Mouse (Mus musculus) 3T3-L1 (cell line): ENCODE data around the gene Tcaim.
"Not testable (repeated sequence)": the region's sequence is repeated elsewhere in the genome, so short reads cannot be mapped to it uniquely, and the experiment has no call there.

Experiments
- DNase-seq: peaks from one replicate; pipeline ENCODE4 v3.0.0-alpha.2; 2015; ENCODE audit warnings: low read depth, low spot score

The Tcaim gene

DNA sequence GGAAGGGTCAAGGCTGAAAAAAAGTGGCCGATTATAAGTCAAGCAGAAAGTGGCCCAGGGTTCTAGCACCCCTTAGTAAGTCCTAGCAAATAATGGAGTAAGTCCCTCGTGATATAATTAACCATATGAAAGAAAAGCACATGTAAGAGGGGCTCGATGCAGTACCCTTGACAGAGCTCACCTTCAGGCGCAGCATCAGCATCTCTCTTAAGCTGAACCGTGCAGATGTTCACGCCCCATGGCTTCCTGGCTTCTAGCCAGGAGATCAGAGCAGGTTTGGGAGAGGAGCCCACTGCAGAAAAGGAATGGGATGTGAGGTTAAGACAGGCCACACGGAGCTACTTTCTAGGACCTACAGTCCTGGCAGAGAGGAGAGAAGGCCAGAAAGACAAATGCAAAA lies 49.2 kb downstream of the Tcaim start:
- DNase-seq = no peak

- not testable (repeated sequence) for DNase-seq
Measured at GRCm38 (mm10) chr9:122855141-122855540, 49.8 kb downstream of the Tcaim start.

GRCm38 (mm10) chr9:122855617-122856016 lies 50.3 kb downstream of the Tcaim start:
- DNase-seq = no peak

DNA sequence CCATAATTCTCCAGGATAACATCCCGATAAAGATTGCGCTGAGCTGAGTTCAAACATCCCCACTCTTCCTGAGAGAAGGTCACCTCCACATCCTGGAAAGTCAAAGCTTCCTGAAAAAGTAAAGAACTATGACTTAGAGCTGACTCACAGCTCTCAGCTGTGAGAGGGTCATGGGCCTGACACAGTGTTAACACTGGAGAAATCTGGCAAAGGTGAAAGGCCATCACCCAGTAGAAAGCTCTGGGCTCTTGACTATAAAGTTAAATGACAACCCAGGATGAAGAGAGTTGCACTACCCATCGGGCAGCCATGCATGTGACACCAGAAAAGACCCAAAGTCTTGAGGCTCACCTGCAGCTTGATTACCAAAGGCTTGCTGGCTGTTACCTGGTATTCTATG lies 51.4 kb downstream of the Tcaim start:
- no peak for DNase-seq

DNA sequence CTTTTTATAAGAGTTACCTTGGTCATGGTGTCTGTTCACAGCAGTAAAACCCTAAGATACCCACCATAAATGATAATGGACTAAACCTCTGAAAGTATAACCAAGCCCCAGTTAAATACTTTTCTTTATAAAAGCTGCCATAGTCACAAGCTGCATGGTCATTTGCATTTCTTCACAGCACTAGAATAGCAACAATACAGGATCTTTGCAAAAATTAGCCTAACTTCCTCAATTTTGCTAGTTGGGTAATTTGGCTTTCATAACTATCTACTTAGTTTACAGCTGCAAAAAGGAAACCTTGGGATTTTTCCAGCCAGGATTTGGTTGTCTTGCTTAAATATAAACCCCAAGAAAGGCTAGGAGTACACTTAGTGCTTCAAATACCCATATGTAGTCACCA lies 55.4 kb downstream of the Tcaim start:
- DNase-seq = no peak

GRCm38 (mm10) chr9:122863731-122864130 lies 58.4 kb downstream of the Tcaim start:
- no peak for DNase-seq

DNA sequence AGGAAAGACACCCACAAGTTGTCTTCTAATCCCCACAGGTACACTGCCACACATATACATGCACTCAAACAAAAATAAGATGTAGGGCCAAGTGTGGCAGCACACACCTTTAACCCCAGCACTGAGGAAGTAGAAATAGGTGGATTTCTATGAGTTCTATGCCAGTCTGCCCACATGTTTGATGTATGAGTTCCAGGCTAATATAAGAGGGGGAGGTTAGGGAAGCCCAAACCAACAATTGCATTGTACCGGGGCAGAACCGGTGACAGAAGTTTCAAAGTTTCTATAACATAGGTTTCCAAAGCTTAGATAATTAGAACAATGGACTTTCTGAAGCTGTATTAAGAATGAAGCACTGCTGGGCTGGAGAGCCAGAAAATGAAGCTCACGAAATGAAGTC lies 59.5 kb downstream of the Tcaim start:
- DNase-seq = peak; percentile 12

GRCm38 (mm10) chr9:122865697-122866166 lies 60.4 kb downstream of the Tcaim start, which contains the start of gene Zfp445:
TSS of gene Zfp445 (minus strand) at chr9:122866006.
- DNase-seq = peak; percentile 89

DNA sequence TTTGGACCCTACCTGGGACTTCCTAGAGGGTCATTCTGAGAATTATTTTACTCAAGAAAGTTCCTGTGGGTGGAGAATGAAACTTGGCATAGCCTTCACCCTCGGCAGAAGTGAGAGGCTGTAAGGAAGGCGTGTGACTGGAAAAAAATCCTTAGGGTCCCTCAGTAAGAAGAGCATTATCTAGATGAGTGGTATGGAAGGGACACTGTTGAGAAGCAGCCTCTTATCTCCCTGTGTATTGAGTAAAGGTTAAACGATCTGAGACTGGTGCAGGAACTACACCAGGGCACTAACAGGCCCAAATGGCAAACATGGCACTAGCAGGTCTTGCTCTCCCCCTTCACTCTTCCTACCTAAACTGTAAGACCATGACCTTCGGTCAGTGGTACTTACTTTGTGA lies 60.9 kb downstream of the Tcaim start:
- DNase-seq = no peak

DNA sequence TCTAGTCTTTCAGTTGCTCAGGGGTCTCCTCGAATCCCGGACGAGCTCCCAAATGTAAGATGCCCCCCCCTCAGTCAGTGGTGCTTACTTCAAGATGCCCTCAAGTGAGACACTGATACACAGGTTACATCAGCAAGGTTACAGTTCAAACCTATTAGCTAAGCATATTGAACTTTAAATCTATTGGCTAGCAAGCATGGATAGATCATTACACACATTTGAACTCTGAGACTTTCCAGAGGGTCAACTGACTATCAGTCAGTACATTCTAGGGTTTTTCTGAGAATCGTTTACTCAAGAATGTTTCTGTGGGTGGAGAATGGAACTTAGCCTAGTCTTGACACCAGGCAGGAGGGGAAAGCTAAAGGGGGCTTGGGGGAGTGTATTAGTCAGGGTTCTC lies 67.3 kb downstream of the Tcaim start:
- no peak for DNase-seq

GRCm38 (mm10) chr9:122874653-122875052 lies 69.3 kb downstream of the Tcaim start:
- peak; percentile 13 for DNase-seq

DNA sequence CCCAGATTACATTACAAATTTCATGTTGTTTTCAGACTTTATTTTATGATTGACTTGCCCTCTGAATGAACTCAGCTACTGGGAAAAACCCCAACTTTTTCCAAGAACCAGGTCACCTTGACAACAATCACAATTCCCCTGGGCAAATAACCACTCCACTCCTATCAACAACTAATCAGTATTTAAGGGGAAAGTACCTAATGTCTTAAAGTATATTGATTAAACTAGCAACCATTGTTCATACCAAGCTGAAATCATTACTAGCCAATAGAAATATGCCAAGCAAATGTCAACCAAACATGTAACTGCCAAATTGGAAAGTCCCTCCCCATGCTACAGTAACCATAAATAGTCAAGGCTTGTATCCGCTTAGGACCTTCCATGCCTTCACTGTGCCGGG lies 69.8 kb downstream of the Tcaim start:
- peak; percentile 10 for DNase-seq

DNA sequence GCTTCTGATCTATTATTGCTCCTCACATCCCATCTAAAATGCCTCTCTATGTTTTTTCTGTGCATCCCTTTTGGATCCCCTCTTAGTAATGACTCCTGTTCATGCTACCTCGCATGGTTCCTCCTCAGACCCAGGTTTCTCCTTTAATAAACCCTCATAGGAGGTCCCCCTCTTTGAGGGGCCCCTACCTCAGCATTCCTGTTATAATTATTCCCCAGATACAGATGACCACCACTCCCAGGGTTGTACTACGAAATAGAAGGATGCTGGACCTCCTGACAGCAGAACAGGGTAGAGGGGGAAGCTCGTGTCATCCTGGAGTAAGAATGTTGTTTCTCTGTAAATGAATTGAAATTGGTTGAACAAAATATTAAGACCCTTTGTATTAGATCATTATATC lies 80.0 kb downstream of the Tcaim start, which contains the start of gene Zkscan7:
TSS of gene Zkscan7 (plus strand) at position 301 of the 400 bp plus-strand sequence.
- no peak for DNase-seq
